Mouse (Mus musculus) megakaryocyte, embryonic 14.5 days (primary cell): Measurements from ENCODE around the gene Mcu. TPM values are rescaled to one million over a fixed set of nuclear protein-coding genes. Genes with fewer than 3 reads are reported as not detected.

ENCODE experiments used
- H3K27me3 ChIP-seq: replicated peaks from 2 replicates; pipeline ENCODE3; 2012; ENCODE audit warnings: inconsistent platforms
- H3K36me3 ChIP-seq: replicated peaks from 2 replicates; pipeline ENCODE3; 2012; ENCODE audit warnings: low read length, inconsistent platforms, mixed read lengths
- H3K4me1 ChIP-seq: 2 replicates; pipeline ENCODE4 v1.6.1; 2012; ENCODE audit warnings: inconsistent platforms
- H3K4me3 ChIP-seq: replicated peaks from 2 replicates; pipeline ENCODE3; 2012; ENCODE audit warnings: moderate library complexity, mild to moderate bottlenecking, inconsistent platforms
- H3K9me3 ChIP-seq: 2 replicates; pipeline ENCODE4 v1.6.1; 2012; ENCODE audit warnings: inconsistent platforms
- FLI1 ChIP-seq: IDR thresholded peaks from 2 replicates; pipeline ENCODE4 v1.6.1; 2012; ENCODE audit warnings: low read length, inconsistent platforms, mixed read lengths
- GATA1 ChIP-seq: IDR thresholded peaks from 3 replicates; pipeline ENCODE4 v1.6.1; 2012; ENCODE audit warnings: mixed read lengths, low read length, inconsistent platforms, borderline replicate concordance
- polyA plus RNA-seq: library from polyadenylated mRNA; stranded (reverse); fragments of >175 nt; gene quantifications from 2 replicates; pipeline ENCODE4 v1.2.3, GENCODE M21; 2012; ENCODE audit warnings: low replicate concordance; ENCODE audit not compliant: insufficient read depth

Gene Mcu
- polyA plus RNA-seq, 1 experiment, result 38.7 TPM

GRCm38 (mm10) chr10:59439508-59439931 lies 177.0 kb downstream of the Mcu start:
- peaks cover 20% of the 10 kb centered on the region for H3K36me3 ChIP-seq
- no peaks in the 10 kb centered on the region for H3K27me3 ChIP-seq
- TF ChIP-seq GATA1 (no peak), FLI1 (no peak)
- H3K9me3 ChIP-seq, result no peaks in the 10 kb centered on the region
- H3K4me3 ChIP-seq, result no peak overlapping the region
- peaks cover 50% of the 10 kb centered on the region for H3K4me1 ChIP-seq

DNA sequence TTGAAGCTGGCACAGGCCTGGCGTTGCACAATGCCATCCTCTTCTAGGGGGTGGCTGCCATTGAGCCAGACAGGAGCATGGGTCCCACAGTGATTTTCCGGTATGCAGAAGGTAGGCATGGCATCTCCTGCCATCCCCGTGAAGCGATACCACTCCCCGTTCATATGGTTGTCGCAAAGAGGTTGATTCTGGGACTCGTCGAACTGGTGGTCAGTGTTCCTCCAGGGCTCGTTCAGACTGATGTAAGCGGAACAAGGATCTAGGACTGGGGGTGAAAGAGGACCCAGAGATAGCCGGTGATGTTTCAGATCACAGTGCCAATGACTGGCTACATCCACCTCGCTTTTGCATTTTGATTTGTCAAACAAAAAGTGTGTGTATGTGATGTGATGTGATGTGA lies 177.8 kb downstream of the Mcu start:
- TF ChIP-seq GATA1 (no peak), FLI1 (no peak)

GRCm38 (mm10) chr10:59435746-59436145 lies 180.7 kb downstream of the Mcu start:
- Histone ChIP-seq H3K4me1 (peaks cover 50% of the 10 kb centered on the region), H3K27me3 (no peaks in the 10 kb centered on the region), H3K4me3 (no peak overlapping the region), H3K36me3 (peaks cover 20% of the 10 kb centered on the region), H3K9me3 (no peaks in the 10 kb centered on the region)
- TF ChIP-seq GATA1 (no peak), FLI1 (no peak)

More for the DNA sequence above, 177.8 kb downstream of the Mcu start:
- Histone ChIP-seq H3K4me1 (peaks cover 44% of the 10 kb centered on the region), H3K36me3 (peaks cover 20% of the 10 kb centered on the region), H3K4me3 (no peak overlapping the region), H3K27me3 (no peaks in the 10 kb centered on the region), H3K9me3 (no peaks in the 10 kb centered on the region)

DNA sequence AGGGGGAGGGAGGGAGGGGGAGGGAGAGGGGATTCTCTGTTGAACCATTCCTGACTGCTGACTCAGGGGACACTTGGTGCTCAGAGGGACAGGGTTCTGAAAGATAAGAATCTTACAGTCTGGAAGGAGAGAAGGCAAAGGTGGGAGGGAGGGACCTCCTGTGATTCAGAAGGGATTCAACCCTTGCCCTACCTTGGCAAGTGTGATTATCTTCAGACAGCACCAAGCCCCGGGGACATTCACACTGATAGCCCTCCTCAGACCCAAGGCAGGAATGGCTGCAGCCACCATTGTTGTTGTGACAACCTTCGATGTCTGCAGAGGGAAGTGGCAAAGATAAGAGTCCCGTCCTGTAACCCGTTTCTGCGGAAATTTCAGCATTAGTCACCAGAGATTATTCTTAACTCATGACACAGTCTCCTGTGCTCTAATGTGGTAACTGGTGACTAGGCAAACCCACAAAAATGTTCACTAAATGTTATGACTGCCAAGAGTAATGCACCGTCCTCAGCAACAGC lies 185.7 kb downstream of the Mcu start:
- H3K9me3 ChIP-seq, result no peaks in the 10 kb centered on the region
- peak overlapping the region; percentile 86 for H3K4me3 ChIP-seq
- peaks cover 78% of the 10 kb centered on the region for H3K4me1 ChIP-seq
- no peaks in the 10 kb centered on the region for H3K27me3 ChIP-seq
- TF ChIP-seq GATA1, result peak; percentile 96
- TF ChIP-seq FLI1, result no peak
- H3K36me3 ChIP-seq, result peaks cover 20% of the 10 kb centered on the region

- H3K36me3 ChIP-seq, result peaks cover 28% of the 10 kb centered on the region
- peak overlapping the region; percentile 42 for H3K4me3 ChIP-seq
- peaks cover 90% of the 10 kb centered on the region for H3K4me1 ChIP-seq
- no peaks in the 10 kb centered on the region for H3K9me3 ChIP-seq
- TF ChIP-seq GATA1, result no peak
- no peak for TF ChIP-seq FLI1
- no peaks in the 10 kb centered on the region for H3K27me3 ChIP-seq
Measured at GRCm38 (mm10) chr10:59429448-59430135, 186.9 kb downstream of the Mcu start.

DNA sequence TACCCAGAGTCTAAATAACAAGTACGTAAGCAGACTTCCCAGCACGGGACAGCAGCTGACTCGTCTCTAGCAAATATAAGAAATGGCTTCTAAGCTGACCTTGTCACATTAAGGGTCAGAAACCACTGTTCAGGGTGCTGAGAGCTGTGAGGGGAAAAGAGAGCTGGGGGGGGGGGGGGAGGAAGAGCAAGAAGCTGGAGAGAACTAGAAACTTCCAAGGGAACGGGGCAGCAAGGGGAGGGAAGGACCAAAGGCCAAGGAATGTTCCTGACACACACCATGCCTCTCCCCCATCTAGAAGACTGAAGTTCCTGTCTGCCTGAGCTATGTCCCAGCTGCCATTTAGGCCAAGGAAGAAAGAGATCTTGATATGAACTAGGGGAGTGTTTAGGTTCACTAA lies 190.1 kb downstream of the Mcu start:
- TF ChIP-seq GATA1 (no peak), FLI1 (no peak)
- peak overlapping the region; percentile 35 for H3K4me3 ChIP-seq
- H3K4me1 ChIP-seq, result peaks cover 78% of the 10 kb centered on the region
- no peaks in the 10 kb centered on the region for H3K27me3 ChIP-seq
- H3K9me3 ChIP-seq, result no peaks in the 10 kb centered on the region
- H3K36me3 ChIP-seq, result peaks cover 55% of the 10 kb centered on the region

DNA sequence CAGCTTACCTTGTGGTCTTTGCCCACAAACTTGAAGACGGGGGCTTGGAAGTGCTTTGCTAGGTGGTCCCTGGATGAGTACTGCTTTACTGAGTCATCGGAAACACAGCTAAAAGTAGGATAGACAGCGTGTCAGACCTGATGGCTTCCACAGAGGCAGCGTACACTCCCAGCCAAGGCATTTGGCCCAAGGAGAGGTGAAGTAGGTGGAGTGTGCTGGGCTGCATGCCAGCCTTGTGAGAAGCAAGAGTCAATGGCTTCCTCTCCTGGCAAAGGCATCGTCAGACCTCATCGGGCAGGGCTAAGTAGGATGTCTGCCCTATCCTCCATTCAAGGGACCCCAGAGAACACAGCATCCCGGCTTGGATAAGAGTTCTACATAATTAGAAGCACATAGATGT lies 191.1 kb downstream of the Mcu start:
- TF ChIP-seq FLI1 (no peak), GATA1 (no peak)
- H3K9me3 ChIP-seq, result no peaks in the 10 kb centered on the region
- H3K27me3 ChIP-seq, result no peaks in the 10 kb centered on the region
- peaks cover 71% of the 10 kb centered on the region for H3K4me1 ChIP-seq
- H3K36me3 ChIP-seq, result peaks cover 60% of the 10 kb centered on the region
- peak overlapping the region; percentile 40 for H3K4me3 ChIP-seq

DNA sequence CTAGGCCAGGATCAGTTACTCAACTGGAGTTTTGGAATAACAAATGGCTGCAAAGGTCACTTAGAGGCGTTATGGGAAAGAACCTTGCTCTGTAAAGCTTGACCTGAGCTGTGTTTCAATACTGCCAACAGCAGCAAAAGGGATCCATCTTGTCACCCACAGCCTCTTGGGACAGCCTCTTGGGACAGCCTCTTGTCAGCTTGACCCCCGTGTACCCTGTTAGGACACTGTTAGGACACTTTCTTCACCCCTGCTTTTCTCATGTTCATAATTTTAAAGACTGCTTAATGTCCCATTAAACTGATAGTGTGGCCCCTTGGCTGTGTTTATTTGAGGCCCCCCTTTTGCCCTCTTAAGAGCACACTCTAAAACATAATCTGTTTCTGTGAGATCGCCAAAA lies 192.0 kb downstream of the Mcu start:
- Histone ChIP-seq H3K4me1 (peaks cover 69% of the 10 kb centered on the region), H3K4me3 (no peak overlapping the region), H3K36me3 (peaks cover 60% of the 10 kb centered on the region), H3K9me3 (no peaks in the 10 kb centered on the region), H3K27me3 (no peaks in the 10 kb centered on the region)
- TF ChIP-seq GATA1, result no peak
- no peak for TF ChIP-seq FLI1

DNA sequence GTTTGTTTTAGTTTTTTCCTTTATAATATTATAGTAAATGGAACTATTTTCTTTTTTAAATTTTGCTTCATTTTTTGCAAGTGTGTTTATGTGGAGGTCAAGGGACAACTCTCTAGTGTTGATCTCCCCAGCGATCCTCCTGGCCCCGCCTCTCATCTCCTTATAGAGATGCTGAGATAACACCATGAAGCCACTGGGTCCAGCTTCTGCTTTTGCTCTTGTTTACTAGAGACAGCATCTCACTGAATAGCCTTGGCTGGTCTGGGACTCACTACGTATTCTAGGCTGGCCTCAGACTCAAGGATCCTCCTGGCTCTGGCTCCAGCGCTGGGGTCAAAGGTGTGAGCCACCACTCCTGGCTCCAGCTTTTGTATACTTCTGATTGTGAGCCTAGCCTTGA lies 197.0 kb downstream of the Mcu start:
- Histone ChIP-seq H3K27me3 (peaks cover 2% of the 10 kb centered on the region), H3K36me3 (peaks cover 31% of the 10 kb centered on the region), H3K9me3 (no peaks in the 10 kb centered on the region), H3K4me3 (no peak overlapping the region), H3K4me1 (peaks cover 34% of the 10 kb centered on the region)
- TF ChIP-seq GATA1 (no peak), FLI1 (no peak)

- peaks cover 35% of the 10 kb centered on the region for H3K4me1 ChIP-seq
Measured at GRCm38 (mm10) chr10:59416623-59417022, 199.9 kb downstream of the Mcu start.

More at GRCm38 (mm10) chr10:59416623-59417022, 199.9 kb downstream of the Mcu start:
- no peak for TF ChIP-seq FLI1
- no peak for TF ChIP-seq GATA1
- Histone ChIP-seq H3K9me3 (0 out of 2 replicates have a peak, but pooled peaks cover 4% of the 10 kb centered on the region), H3K36me3 (peaks cover 9% of the 10 kb centered on the region), H3K27me3 (peaks cover 2% of the 10 kb centered on the region), H3K4me3 (no peak overlapping the region)
